Mouse (Mus musculus) spleen, postnatal 14 days (tissue): ENCODE data around the gene Mtrf1l.

ENCODE experiments used
- DNase-seq, 2 experiments: peaks; one replicate each; pipeline ENCODE4 v3.0.0; 2021 to 2022; ENCODE audit warnings: low spot score in 2 of 2

Gene Mtrf1l

GRCm38 (mm10) chr10:5805243-5805730 is 18.4 kb downstream of the Mtrf1l start, which contains the start of gene Fbxo5:
Gene Fbxo5 (minus strand): TSS chr10:5805600.
- peak; percentile 94 to 97 for DNase-seq

GRCm38 (mm10) chr10:5804691-5805156 is 19.0 kb downstream of the Mtrf1l start:
- peak in 1 of 2 experiments; percentile 36 for DNase-seq

GRCm38 (mm10) chr10:5803739-5804138 is 20.0 kb downstream of the Mtrf1l start:
- DNase-seq, result no peak

- no peak for DNase-seq
Observed at GRCm38 (mm10) chr10:5802866-5803265, 20.8 kb downstream of the Mtrf1l start.

GRCm38 (mm10) chr10:5800490-5800889 is 23.2 kb downstream of the Mtrf1l start:
- DNase-seq, result no peak

- no peak for DNase-seq
Observed at GRCm38 (mm10) chr10:5798069-5798468, 25.6 kb downstream of the Mtrf1l start.

GRCm38 (mm10) chr10:5790657-5791056 is 33.1 kb downstream of the Mtrf1l start:
- peak in 1 of 2 experiments; percentile 24 for DNase-seq

- no peak for DNase-seq
Observed at GRCm38 (mm10) chr10:5786923-5787322, 36.8 kb downstream of the Mtrf1l start.
